Mouse (Mus musculus) adrenal gland, postnatal 25 days (tissue): ENCODE measurements around the gene Clcn7. TPM values are rescaled to one million over a fixed set of nuclear protein-coding genes. Genes with fewer than 3 reads are reported as not detected.
"Not testable (repeated sequence)": the region's sequence is repeated elsewhere in the genome, so short reads cannot be mapped to it uniquely, and the experiment has no call there.

Source experiments
- DNase-seq: peaks from one replicate; pipeline ENCODE4 v3.0.0; 2021; ENCODE audit warnings: mixed read lengths
- long read RNA-seq: library from polyadenylated mRNA; stranded (forward); transcript quantifications from one replicate; pipeline ENCODE4 v2.0.0, GENCODE M21; 2021
- total RNA-seq: library from RNA; stranded (reverse); gene quantifications from 2 replicates; pipeline ENCODE4 v1.2.3, GENCODE M21; 2021

The Clcn7 gene
- 28.9 and 42.3 TPM in 2 replicates for total RNA-seq
- long read RNA-seq, full-length matches to known transcripts = 7 of 39 reads
- long read RNA-seq, partial matches to known transcripts = 25 of 39 reads
- long read RNA-seq, other reads (novel, unspliced or antisense) = 7 of 39 reads

- peak; percentile 95 for DNase-seq
Measured at GRCm38 (mm10) chr17:25133275-25133698, at the start of gene Clcn7. Gene Clcn7, plus strand, starts transcription at chr17:25133391.

GRCm38 (mm10) chr17:25083444-25083931 is 49.7 kb upstream of the Clcn7 start, which contains the start of gene Tmem204:
Gene Tmem204, minus strand, starts transcription at chr17:25083591.
- no peak for DNase-seq

GRCm38 (mm10) chr17:25084835-25085385 is 48.3 kb upstream of the Clcn7 start:
- no peak for DNase-seq

- no peak for DNase-seq
Measured at GRCm38 (mm10) chr17:25086724-25087123, 46.5 kb upstream of the Clcn7 start.

- DNase-seq = no peak
Measured at GRCm38 (mm10) chr17:25089158-25089557, 44.0 kb upstream of the Clcn7 start.

- DNase-seq = no peak
Measured at GRCm38 (mm10) chr17:25090450-25090849, 42.7 kb upstream of the Clcn7 start.

GRCm38 (mm10) chr17:25096221-25096620 is 37.0 kb upstream of the Clcn7 start:
- DNase-seq = no peak

GRCm38 (mm10) chr17:25100052-25100451 is 33.1 kb upstream of the Clcn7 start:
- no peak for DNase-seq

GRCm38 (mm10) chr17:25101338-25101737 is 31.9 kb upstream of the Clcn7 start:
- DNase-seq = no peak

GRCm38 (mm10) chr17:25107786-25108185 is 25.4 kb upstream of the Clcn7 start:
- DNase-seq = no peak

- DNase-seq = peak; percentile 40
Measured at GRCm38 (mm10) chr17:25109578-25109977, 23.6 kb upstream of the Clcn7 start.

GRCm38 (mm10) chr17:25110590-25110989 is 22.6 kb upstream of the Clcn7 start:
- no peak for DNase-seq

GRCm38 (mm10) chr17:25111220-25111619 is 22.0 kb upstream of the Clcn7 start:
- no peak for DNase-seq

- DNase-seq = peak; percentile 48
Measured at GRCm38 (mm10) chr17:25111739-25112422, 21.3 kb upstream of the Clcn7 start.

- no peak for DNase-seq
Measured at GRCm38 (mm10) chr17:25112423-25112810, 20.8 kb upstream of the Clcn7 start.

GRCm38 (mm10) chr17:25114908-25115645 is 18.1 kb upstream of the Clcn7 start:
- peak; percentile 28 for DNase-seq

- DNase-seq = peak; percentile 95
Measured at GRCm38 (mm10) chr17:25115664-25116432, 17.3 kb upstream of the Clcn7 start, which contains the start of gene Telo2. Gene Telo2, minus strand, starts transcription at chr17:25115967.

- DNase-seq = peak; percentile 39
Measured at GRCm38 (mm10) chr17:25117263-25117662, 15.9 kb upstream of the Clcn7 start.

- DNase-seq = no peak
Measured at GRCm38 (mm10) chr17:25120406-25120805, 12.8 kb upstream of the Clcn7 start, which contains the start of gene Ptx4. Gene Ptx4, plus strand, starts transcription at chr17:25120760.

GRCm38 (mm10) chr17:25123979-25124378 is 9.2 kb upstream of the Clcn7 start:
- DNase-seq = no peak

- not testable (repeated sequence) for DNase-seq
Measured at GRCm38 (mm10) chr17:25125442-25126060, 7.6 kb upstream of the Clcn7 start.
